Mouse (Mus musculus): ENCODE results near the gene Tmem47. TPM values are rescaled to one million over a fixed set of nuclear protein-coding genes. Genes with fewer than 3 reads are reported as not detected.

The Tmem47 gene
- total RNA-seq (2014; rRNA removed; ENCODE audit: low replicate concordance) (46.5 and 60.9 TPM in 2 replicates), polyA plus RNA-seq (2015; fragmentation: Nextera tagmentation; extraction: Ambion mirVana) (12.4 and 12.6 TPM in 2 replicates)

- H3K9me3 ChIP-seq (replicated peaks; ENCODE audit: control insufficient read depth, low read length), result no peaks in the 10 kb centered on the region
- H3K4me1 ChIP-seq (ENCODE audit: control insufficient read depth, insufficient read depth), result no peaks in the 10 kb centered on the region
- ATAC-seq (ENCODE audit: insufficient read depth, low read depth) (peak; percentile 92), DNase-seq (ENCODE audit: low spot score) (peak; percentile 63)
- peak within 1 kb of the TSS; percentile 75 for H3K4me2 ChIP-seq (ENCODE audit: low read depth, low read length)
- no peak for TF ChIP-seq EP300 (IDR thresholded peaks at IDR 0.05; ENCODE audit: low read depth)
- TF ChIP-seq CTCF (IDR thresholded peaks at IDR 0.05; ENCODE audit: low read depth), result no peak
- no peaks in the 10 kb centered on the region for H3K27me3 ChIP-seq (ENCODE audit: control insufficient read depth, insufficient read depth, low read length)
- H3K27ac ChIP-seq (ENCODE audit: low read depth), result peak within 1 kb of the TSS; percentile 92
- H3K4me3 ChIP-seq (ENCODE audit: low read depth, low read length), result peak within 1 kb of the TSS; percentile 69
- no peaks in the 10 kb centered on the region for H3K36me3 ChIP-seq (replicated peaks; ENCODE audit: control insufficient read depth, insufficient read depth, low read length)
- H3K9ac ChIP-seq (replicated peaks; ENCODE audit: low read depth, low read length), result peak within 1 kb of the TSS; percentile 71
- WGBS, result 5% methylated on average over 34 of the region's 39 CpGs
These were observed at the start of gene Tmem47 for GRCm38 (mm10) chrX:81070210-81070803. TSS of gene Tmem47 (plus strand) at chrX:81070698.

DNA sequence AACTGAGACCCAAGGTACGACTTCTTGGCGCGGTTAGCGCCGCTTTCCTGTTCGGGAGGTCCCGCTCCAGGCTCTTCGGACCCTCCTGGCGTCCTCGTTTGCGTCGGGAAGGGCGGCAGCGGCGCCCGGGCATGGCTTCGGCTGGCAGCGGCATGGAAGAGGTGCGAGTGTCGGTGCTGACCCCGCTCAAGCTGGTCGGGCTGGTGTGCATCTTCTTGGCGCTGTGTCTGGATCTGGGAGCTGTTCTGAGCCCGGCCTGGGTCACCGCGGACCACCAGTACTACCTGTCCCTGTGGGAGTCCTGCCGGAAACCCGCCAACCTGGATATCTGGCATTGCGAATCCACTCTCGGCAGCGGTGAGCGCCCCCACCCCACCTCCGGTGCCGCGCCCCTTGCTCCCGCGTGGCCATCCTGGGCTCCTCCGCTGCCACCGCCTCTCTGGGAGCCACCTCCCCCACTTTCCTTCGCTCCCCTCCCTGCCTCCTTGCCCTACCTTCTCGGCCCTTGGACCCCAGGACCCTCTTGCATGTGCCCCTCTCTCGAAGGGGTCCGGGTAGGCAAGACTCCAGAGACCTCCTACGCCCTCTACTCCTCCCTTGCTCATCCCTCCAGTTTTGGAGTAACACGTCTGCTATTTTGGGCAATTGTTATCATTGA, 435 bp downstream of the Tmem47 start:
- H3K4me1 ChIP-seq (ENCODE audit: control insufficient read depth, insufficient read depth), result no peaks in the 10 kb centered on the region
- DNase-seq (ENCODE audit: low spot score) (peak; percentile 6), ATAC-seq (ENCODE audit: insufficient read depth, low read depth) (peak; percentile 28)
- H3K27me3 ChIP-seq (ENCODE audit: control insufficient read depth, insufficient read depth, low read length), result no peaks in the 10 kb centered on the region
- H3K9me3 ChIP-seq (replicated peaks; ENCODE audit: control insufficient read depth, low read length), result no peaks in the 10 kb centered on the region
- H3K4me3 ChIP-seq (ENCODE audit: low read depth, low read length), result peak overlapping the region; percentile 69
- WGBS, result 11% methylated on average over 36 of the region's 45 CpGs
- peak overlapping the region; percentile 75 for H3K4me2 ChIP-seq (ENCODE audit: low read depth, low read length)
- H3K36me3 ChIP-seq (replicated peaks; ENCODE audit: control insufficient read depth, insufficient read depth, low read length), result no peaks in the 10 kb centered on the region
- peak overlapping the region; percentile 71 for H3K9ac ChIP-seq (replicated peaks; ENCODE audit: low read depth, low read length)
- H3K27ac ChIP-seq (ENCODE audit: low read depth), result peak overlapping the region; percentile 92
- TF ChIP-seq EP300 (IDR thresholded peaks at IDR 0.05; ENCODE audit: low read depth) (no peak), CTCF (IDR thresholded peaks at IDR 0.05; ENCODE audit: low read depth) (no peak)

GRCm38 (mm10) chrX:81071746-81072640, 1.5 kb downstream of the Tmem47 start:
- H3K4me3 ChIP-seq (ENCODE audit: low read depth, low read length), result peak overlapping the region; percentile 69
- H3K36me3 ChIP-seq (replicated peaks; ENCODE audit: control insufficient read depth, insufficient read depth, low read length), result no peaks in the 10 kb centered on the region
- WGBS, result 7% methylated on average over 14 of the region's 14 CpGs
- no peaks in the 10 kb centered on the region for H3K9me3 ChIP-seq (replicated peaks; ENCODE audit: control insufficient read depth, low read length)
- H3K27me3 ChIP-seq (ENCODE audit: control insufficient read depth, insufficient read depth, low read length), result no peaks in the 10 kb centered on the region
- DNase-seq (ENCODE audit: low spot score), result peak; percentile 26
- H3K9ac ChIP-seq (replicated peaks; ENCODE audit: low read depth, low read length), result peak overlapping the region; percentile 52
- H3K4me2 ChIP-seq (ENCODE audit: low read depth, low read length), result peak overlapping the region; percentile 75
- H3K4me1 ChIP-seq (ENCODE audit: control insufficient read depth, insufficient read depth), result no peaks in the 10 kb centered on the region
- peak overlapping the region; percentile 92 for H3K27ac ChIP-seq (ENCODE audit: low read depth)
- TF ChIP-seq CTCF (IDR thresholded peaks at IDR 0.05; ENCODE audit: low read depth), result no peak
- no peak for TF ChIP-seq EP300 (IDR thresholded peaks at IDR 0.05; ENCODE audit: low read depth)
- no peak; the same call in 1 of the 2 replicates for ATAC-seq (ENCODE audit: insufficient read depth, low read depth)

- no peak for ATAC-seq (ENCODE audit: insufficient read depth, low read depth)
- no peaks in the 10 kb centered on the region for H3K36me3 ChIP-seq (replicated peaks; ENCODE audit: control insufficient read depth, insufficient read depth, low read length)
- H3K27me3 ChIP-seq (ENCODE audit: control insufficient read depth, insufficient read depth, low read length), result no peaks in the 10 kb centered on the region
- H3K27ac ChIP-seq (ENCODE audit: low read depth), result peak overlapping the region; percentile 92
- no peak for DNase-seq (ENCODE audit: low spot score)
- no peaks in the 10 kb centered on the region for H3K9me3 ChIP-seq (replicated peaks; ENCODE audit: control insufficient read depth, low read length)
- H3K4me3 ChIP-seq (ENCODE audit: low read depth, low read length), result peak overlapping the region; percentile 69
- peak overlapping the region; percentile 75 for H3K4me2 ChIP-seq (ENCODE audit: low read depth, low read length)
- TF ChIP-seq CTCF (IDR thresholded peaks at IDR 0.05; ENCODE audit: low read depth), result no peak
- no peak for TF ChIP-seq EP300 (IDR thresholded peaks at IDR 0.05; ENCODE audit: low read depth)
- peak overlapping the region; percentile 22; the same call in 1 of the 2 replicates for H3K9ac ChIP-seq (replicated peaks; ENCODE audit: low read depth, low read length)
- H3K4me1 ChIP-seq (ENCODE audit: control insufficient read depth, insufficient read depth), result no peaks in the 10 kb centered on the region
- 8% methylated on average over 2 of the region's 2 CpGs for WGBS
These were observed 2.2 kb downstream of the Tmem47 start for GRCm38 (mm10) chrX:81072651-81073050.

DNA sequence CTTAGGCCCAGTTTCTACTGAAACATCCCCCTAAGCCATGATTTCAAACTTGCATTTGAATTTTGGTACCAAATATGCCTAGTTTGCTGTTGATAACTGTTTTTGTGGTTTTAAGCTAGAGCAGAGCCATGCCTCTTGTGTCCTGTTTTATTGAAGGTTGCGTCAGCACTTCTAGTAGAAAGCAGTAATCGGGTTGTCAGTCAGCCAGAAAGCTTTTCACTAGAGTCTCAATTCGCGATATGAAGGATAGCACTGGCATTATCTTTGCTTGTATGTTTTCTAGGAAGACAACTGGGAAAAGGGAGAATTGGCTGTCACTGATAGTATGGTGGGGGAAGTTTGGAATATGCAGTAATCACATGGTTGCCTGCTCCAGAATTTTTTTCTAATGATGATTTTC, 3.3 kb downstream of the Tmem47 start:
- TF ChIP-seq EP300 (IDR thresholded peaks at IDR 0.05; ENCODE audit: low read depth) (no peak), CTCF (IDR thresholded peaks at IDR 0.05; ENCODE audit: low read depth) (no peak)
- ATAC-seq (ENCODE audit: insufficient read depth, low read depth) (no peak), DNase-seq (ENCODE audit: low spot score) (no peak)
- 28% methylated on average over 4 of the region's 4 CpGs for WGBS
- H3K27ac ChIP-seq (ENCODE audit: low read depth), result peak overlapping the region; percentile 55; the same call in 1 of the 2 replicates
- H3K9ac ChIP-seq (replicated peaks; ENCODE audit: low read depth, low read length), result peak overlapping the region; percentile 22; the same call in 1 of the 2 replicates
- H3K4me1 ChIP-seq (ENCODE audit: control insufficient read depth, insufficient read depth), result no peaks in the 10 kb centered on the region
- peak overlapping the region; percentile 75 for H3K4me2 ChIP-seq (ENCODE audit: low read depth, low read length)
- H3K36me3 ChIP-seq (replicated peaks; ENCODE audit: control insufficient read depth, insufficient read depth, low read length), result no peaks in the 10 kb centered on the region
- H3K4me3 ChIP-seq (ENCODE audit: low read depth, low read length), result peak overlapping the region; percentile 69
- H3K9me3 ChIP-seq (replicated peaks; ENCODE audit: control insufficient read depth, low read length), result no peaks in the 10 kb centered on the region
- no peaks in the 10 kb centered on the region for H3K27me3 ChIP-seq (ENCODE audit: control insufficient read depth, insufficient read depth, low read length)
